Mouse (Mus musculus) frontal cortex, postnatal 36 days (tissue): Measurements from ENCODE around the gene Igf2.

Experiments used
- DNase-seq, 2 experiments: peaks; one replicate each; pipeline ENCODE4 v3.0.0; 2022; ENCODE audit warnings: low spot score in 2 of 2

Gene Igf2

DNA sequence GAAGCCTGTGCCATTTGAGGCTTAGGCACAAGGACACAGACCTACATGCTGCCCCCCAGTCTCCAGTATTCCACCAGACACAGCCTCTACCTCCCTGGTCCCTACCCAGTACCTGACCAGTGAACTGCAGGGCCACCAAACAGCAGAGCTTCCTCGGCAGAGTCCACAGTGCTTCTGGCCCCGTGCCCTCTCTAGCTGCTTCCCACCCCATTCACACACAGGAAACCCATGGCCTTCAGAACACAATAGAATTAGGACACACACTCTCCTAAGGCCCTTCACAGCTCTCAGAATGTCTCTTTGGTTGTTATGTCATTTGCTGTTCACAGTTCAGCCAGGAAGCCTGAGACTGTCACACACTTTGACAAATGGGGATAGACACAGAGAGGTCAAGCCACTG, at the start of gene Igf2:
TSS of gene Igf2 (minus strand) at position 158 of the 400 bp plus-strand sequence.
- no peak for DNase-seq

DNA sequence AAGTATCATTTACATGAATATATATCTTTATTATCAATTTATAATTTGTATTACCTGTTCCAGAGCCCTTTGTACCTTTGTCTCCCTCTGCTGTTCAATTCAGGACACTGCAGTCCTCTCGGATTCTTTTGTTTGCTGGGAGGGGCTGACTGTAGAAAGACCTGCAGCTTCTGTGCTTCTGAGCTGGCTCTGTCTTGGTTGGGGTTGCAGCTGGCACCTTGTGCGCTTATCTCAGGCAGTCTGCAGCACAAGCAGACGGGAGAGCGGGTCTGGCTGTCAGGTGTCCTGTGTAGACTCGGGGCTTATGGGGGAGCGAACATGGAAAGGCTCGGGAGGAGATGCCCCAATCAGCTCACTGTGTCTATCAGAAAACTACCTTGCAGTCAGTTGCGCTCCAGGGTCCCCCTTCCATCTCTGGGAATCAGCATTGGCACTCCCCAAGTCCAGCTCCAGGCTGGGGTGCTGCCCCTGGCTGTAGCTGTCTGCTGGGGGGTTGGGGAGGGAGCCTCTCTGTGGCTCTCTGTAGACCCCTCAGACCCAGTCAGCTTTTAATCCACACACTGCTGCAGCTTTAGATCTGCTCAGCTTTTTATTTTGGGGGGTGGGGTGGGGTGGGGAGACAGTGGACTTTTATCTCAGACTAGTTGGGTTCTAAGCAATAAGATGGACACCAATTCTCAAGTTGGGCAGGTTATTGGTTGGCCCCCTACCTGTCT, 48.3 kb upstream of the Igf2 start:
- DNase-seq, result peak; percentile 18 to 55

DNA sequence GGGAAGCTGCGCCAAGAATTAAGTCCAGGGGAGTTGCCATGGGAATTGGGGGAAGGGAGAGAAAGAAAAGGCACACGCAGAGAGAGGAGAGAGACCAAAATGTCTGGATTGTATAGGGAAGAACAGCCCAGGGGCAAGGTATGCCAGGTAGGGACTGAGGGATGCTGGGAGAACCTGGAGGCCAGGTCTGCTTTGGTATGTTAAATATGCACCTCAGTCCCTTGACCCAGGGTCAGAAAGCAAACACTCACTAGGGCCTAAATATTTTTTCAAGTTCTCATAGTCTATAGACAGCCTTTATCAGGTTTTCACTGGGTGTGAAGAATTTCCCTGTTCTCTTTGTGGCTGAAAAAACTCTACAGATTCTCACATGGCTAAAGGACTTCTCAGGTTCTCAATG, 40.3 kb upstream of the Igf2 start:
- no peak for DNase-seq

DNA sequence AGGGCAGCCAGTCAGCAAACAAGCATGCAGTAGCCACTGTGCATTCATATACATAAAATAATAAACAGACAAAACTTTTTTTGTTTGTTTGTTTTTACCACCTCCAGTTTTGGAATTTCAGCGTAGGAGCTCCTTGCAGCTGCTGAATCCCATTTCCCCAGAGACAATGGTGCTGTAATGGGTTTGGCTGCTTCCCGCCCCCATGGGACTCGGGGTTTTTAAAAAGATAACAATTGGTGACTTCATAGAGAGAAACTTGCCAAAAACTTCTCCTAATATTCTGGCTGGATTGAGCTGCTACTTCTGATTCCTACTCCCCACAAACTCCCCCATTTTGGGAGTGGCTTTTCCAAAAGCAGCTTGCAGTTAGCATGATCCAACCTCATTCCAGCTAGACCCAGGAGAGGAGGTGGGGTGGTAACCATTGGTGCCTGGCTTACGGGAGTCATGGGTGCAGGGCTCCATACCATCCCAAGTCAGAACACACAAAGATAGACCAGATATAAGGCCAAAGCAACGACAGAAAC, 32.8 kb upstream of the Igf2 start:
- no peak for DNase-seq

DNA sequence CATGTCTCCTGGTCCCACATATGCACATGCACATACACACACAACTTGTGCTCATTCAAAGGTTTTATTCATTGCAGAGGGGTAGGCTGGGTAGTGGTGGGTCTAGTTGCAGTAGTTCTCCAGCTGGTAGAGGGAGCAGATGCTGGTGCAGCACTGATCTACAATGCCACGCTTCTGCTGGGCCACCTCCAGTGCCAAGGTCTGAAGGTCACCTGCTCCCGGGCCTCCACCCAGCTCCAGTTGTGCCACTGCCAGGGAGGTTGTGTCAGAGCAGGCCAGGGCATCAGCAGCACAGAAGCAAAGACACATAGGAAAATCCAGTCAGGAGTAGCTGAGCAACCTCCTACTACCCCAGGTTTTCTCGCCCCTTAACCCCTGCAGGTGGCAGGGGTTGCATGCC, 12.0 kb upstream of the Igf2 start:
- DNase-seq, result no peak

DNA sequence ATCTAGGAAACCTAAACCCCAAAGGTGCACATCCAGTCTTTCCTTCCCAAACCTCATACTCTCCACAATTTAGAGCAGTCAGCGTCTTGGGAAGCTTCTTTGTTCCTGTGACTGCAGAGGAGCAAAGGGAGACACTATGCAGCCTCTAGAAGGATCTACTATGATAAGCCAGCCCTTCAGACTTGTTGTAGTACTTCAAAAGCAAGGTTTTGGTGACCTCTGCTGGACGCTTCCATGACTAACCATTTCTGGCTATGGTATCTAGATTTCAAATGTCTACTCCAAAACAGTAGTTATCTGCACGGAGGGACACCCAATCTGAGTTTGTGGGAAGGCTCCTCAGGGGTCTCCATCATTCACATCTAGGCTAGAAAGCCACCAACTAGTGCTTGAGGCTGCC, 9.0 kb upstream of the Igf2 start:
- peak; percentile 64 to 75 for DNase-seq

DNA sequence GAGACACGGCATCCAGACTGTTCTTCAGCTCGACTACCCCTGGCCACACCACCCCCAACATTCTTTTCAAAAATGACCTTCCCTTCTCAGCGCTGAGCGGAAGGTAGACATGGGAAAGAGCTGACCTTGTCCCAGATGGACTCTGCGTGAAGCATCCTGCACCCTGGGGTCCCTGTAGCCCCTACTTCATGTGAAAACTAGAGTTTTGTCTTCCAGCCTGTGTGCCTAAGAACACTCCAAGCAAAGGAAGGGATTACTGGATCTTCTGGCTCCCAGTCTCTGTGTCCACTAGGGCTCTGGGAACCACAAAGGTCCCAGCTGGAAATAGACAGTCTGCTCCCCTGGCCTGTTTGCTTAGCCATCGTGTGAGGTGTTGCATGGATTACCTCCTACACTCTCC, 8.5 kb upstream of the Igf2 start:
- DNase-seq, result no peak

DNA sequence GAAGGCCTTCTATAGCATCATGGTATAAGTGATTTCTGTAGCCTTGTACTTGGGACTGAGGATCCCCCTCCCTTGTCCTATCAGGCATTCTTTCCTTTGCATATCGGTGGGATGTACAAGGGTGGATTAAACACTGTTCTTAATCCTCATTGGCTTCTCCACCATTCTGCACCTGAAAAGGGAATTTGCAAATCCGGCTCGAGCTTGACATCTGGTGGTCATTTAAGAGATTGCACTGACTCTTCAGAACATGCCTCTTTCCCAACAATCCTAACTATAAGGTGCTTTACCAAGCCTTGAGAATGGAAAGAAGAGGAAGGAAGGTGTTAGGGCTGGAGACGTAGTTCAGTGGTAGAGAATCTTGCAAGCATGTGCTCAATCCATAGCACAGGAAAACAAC, 5.5 kb upstream of the Igf2 start:
- DNase-seq, result peak; percentile 45 to 83

DNA sequence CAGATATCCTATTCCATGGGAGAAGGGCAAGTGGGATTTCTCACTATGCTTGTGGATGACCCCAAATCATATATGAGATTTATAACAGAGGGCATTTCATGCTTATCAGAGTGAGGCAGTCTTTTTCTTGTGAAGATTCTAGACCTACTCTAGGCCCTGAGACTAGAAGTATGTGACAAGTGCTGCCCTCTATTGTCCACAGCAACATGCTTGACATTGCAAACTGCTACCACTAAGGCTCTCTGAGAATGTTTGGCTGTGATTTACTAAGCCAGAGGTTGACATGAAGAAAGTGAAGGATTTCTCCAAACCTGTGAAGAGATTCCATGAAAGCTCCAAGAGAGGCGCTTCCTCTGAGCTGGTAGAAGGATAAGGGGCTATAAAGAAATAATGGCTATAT, 4.5 kb upstream of the Igf2 start:
- DNase-seq, result peak in 1 of 2 experiments; percentile 19

DNA sequence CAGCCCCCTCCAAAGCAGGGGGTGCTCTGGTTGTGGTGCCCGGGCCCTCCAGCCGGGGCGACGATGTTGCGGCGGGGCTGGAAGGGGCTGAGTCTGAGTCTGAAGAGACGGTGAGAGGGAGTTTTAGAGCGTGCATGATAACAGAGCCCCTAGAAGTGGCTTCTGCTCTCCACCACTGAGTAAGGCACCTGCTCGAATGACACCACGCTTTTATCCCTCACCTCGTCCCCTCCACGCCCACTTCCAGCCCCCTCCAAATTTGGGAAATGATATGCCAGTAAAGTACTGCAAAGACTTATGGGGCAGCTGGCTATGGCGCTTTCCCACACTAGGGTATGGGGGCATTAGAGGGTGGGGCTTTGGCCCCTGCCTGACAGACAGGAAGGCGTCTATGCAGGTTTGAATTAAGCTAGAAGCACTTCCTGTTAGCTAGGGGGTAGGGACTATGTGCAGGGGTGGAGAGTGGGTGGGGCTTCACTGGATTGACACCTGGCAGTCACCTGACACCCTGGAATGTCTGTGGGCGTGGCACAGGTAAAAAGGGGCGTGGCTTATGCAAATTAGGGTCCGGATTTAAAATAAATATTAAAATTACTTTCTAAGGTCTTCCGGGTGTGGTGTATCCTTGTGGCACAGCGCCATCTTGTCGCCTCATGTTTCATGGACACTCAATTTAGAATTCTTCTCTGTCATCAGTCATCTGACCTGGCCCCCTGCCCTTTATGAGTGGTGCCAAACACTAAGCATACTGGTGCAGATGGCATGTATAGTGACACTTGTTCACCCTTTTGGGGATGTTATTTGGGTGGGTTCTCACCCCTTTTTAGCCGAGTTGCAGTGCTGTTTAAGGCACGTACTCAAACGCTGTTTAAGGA, 3.4 kb upstream of the Igf2 start, which contains the start of gene Gm49394:
TSS of gene Gm49394 (minus strand) at position 192 of the 875 bp plus-strand sequence.
- no peak for DNase-seq

DNA sequence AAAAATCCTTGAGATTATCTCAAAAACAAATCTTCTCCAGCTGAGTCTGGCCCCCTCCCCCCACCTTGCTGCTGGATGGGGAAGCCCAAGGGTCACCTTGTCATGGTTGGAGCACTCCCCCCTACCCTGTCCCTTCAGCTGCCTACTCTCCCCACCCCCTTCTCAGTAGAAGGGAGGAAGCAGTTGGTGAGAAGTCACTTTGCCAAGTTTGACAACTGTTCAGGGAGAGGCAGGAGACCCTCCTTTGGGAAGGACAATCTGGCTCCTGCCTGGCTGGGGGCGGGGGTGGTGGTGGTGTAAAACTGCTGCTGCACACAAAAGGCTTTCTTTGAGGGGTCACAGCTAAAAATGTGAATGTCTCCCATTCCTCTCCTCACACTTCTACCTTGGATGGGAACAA, 1.7 kb upstream of the Igf2 start:
- DNase-seq, result no peak

DNA sequence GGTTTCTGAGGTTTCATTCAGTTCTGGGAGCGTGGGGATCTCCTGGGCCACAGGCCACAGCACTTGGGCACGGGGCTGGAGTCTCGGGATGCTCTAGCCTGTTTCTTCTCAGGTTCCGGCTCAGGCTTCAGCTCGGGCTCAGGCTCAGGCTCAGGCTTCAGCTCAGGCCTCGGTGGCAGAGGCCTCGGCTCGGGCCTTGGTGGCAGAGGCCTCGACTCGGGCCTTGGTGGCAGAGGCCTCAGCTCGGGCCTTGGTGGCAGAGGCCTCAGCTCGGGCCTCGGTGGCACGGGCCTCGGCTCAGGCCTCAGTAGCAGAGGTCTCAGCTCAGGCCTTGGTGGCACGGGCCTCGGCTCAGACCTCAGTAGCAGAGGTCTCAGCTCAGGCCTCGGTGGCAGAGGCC, 905 bp upstream of the Igf2 start:
- no peak for DNase-seq

DNA sequence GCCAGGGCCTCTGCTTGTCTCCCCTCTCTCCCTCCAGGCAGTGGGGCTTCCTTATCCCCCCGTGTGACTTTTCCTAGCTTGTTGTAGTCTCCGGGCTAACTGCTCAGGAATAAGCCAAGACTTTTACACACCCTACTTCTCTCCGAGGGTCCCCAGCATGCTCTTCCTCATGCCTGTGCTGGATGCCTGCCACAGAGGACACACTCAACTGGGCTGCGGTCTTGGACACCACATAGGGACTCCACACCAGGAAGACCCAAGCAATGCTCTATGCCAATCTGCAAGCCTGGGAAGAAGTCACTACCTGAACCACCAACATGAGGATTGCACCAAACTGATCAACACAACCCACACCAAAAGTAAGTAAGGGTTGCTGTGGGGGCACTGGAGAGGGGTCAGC, 507 bp downstream of the Igf2 start:
- DNase-seq, result no peak

DNA sequence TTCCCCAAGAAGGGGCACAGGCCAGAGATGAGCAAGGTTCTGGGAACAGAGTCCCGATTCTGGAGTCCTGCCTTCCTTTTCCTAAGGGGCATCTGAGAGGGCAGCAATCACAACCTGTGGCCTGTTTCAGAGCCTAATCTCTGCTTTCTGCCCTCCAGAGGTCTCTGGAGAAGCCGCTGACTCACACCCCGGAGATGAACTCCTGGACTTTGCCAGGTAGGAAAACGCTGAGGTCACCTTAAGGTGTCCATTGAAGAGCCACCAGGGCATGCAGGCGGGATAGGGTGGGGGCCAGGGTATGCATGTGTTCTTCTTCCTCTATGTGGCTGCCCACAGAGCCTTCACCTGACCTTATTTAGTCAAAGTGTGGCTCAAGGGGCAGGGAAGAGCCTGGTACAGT, 1.3 kb downstream of the Igf2 start:
- no peak for DNase-seq

DNA sequence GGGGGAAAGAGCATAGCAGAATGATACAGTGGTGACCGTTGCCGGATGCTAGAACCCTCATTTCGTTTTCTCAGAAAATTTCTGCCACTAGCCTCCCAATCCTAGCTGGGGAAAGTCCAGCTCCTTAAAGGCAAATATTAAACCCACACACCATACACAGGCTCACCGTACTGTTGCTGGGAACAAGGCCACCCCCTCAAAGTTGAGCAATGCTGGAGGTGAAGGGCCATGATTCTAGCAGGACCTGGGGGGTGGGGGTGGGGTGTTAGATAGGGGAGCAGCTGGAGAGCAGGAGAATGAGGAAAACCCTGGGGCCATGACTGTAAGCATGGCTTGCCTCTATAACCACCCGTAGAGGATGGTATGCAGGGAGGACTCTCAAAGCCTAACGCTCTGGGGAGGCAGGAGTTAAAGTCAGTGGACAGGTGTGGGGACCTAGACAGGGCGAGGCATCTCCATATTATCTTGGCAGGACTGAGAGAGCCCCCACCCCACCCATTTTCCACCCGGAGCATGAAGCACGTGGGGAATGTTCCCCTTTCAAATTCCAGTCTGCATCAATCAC, 2.1 kb downstream of the Igf2 start:
- DNase-seq, result no peak

DNA sequence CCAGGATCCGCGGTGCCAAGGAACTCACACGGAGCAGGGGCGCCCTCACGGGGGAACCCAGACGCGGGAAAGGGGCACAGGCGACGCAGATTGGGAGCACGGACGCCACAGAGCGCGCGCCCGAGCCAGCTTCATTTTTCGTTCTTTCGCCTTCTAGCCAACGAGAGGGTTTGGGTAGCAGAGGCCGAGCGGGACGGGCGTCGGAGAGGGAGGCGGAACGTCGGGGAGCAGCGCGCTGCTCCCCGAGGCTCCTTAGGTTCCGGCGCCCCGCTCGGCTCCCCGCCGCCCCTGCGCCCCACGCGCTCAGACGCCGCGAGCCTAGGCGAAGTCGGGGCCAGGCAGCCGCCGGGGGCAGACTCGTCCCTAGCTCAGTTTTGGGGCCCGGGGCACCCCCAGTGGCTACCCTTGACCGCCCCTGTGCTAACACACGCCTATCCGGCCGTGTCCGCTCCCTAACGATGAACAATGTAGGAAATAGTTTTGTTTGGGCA, 2.6 kb downstream of the Igf2 start:
- peak in 1 of 2 experiments; percentile 4 for DNase-seq

DNA sequence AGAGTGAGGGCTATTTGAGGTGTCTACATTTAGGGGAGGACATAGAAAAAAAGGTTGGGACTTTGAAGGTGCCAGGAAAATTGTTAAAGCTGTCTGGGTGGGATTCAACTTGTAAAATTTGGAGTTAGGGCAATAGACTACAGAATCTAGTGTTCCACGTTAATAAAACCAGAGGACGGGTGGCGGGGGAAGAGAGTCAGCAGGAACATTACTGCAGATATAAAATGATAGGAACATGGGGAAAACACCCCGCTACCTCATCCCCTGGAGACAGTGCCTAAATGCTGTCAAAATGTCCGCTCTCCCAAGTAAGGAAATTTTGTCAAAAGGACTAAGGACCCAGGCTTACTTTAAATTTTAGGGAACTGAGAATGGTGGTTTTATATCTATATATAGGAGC, 3.5 kb downstream of the Igf2 start:
- DNase-seq, result no peak

DNA sequence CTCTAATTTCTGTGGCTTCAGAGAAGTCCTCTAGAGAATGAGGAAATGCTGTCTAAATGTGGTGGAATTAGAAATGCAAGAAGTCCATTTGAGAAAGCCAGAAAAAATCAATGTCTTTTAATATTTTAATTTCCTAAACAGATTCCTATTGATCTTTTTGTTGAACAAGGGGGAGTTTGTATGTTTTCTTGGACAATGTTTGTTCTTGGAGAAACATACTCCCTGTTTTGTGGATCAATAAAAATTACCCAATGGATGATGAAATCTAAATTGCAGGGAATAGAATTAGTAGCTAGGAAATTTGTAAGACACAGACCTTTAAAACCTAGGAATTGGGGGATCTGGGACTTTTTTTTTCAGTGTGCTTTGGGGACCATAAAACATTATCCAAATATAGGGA, 4.8 kb downstream of the Igf2 start:
- no peak for DNase-seq

DNA sequence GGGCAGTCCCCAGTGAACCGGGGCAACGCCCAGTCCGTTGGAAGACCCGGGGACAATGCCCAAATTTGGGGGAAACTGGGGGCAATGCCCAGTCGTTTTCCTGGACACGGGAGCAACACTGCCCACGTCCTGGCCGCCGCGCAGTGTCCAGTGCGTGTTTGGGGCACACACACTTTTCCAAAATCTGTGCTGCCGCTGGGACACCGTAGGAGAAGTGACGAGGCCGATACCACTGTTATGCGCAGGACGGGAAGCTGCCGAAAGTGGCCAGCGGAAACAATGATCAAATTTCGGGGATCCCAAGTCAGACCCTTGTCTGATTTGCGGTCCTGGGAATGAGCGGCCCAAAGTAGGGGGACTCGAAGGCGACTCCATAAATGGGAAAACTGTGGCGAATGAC, 5.6 kb downstream of the Igf2 start:
- DNase-seq, result no peak

DNA sequence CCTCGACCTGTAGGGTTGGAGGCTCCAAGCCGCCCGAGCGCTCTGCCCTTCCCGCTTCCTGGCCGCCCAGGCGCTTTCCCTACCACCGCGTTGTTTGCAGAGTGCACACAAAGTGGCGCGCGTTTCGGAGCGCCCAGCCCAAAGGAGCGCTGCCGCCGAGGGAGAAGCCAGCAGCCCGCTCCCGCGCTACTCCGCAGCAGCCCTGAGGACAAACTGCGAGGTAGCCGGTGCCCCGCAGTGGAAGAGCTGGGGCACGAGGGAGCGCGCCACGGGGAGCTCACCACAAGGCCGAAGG, 6.0 kb downstream of the Igf2 start:
- DNase-seq, result no peak

DNA sequence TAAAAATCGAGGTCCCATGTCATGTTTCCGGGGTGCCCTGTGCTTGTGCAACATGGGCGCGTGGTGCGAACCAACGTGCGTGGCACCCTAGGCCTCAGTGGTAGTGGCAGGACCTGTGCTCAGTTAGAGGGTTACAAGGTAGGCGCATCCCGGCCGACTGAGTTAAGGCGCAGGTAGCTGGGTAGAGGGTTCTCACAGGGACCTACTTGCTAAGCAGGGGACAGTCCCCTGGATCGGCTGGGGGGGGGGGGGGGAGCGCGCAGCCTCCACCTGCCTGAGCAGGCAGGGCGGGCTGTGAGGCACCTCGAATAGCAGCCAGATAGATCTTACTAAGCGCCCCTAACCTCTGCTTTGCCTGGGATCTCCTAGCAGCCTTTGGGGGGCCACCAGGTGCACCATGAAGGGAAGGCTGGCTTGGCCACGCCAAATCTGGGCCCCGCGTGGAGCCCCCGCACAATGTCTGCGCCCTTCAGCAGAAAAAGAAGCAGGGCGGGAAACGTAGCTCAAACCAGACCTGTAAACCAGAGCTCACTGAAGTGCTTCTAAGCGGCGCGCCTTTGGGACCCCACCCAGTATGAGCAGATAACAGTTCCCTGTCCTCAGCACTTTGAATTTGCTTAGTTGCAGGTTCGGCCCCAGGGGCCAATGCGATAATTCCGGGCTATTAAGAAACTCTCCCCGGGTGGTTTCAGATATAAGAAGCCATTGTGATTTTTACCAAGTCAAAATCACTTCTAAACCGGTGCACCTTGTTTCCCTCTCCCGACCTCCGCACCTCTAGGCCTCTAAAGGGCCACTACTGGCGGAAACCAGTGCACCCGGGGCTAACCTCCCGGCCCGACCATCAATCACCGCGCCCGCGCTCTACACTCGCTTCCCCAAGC, 6.6 kb downstream of the Igf2 start:
- DNase-seq, result no peak
